Mouse (Mus musculus) small intestine, adult 2 months (tissue): ENCODE results near the gene B4galnt1.

Source experiments
- CTCF ChIP-seq: fragments of 200-500 bp; IDR thresholded peaks from 2 replicates; pipeline ENCODE4 v1.5.1; 2012; ENCODE audit warnings: low read depth, mild to moderate bottlenecking, control low read depth, inconsistent platforms, low read length, moderate library complexity, mixed read lengths; ENCODE audit not compliant: insufficient replicate concordance, insufficient read length; ENCODE audit errors: extremely low read depth
- POLR2A ChIP-seq: fragments of 200-500 bp; IDR thresholded peaks from 2 replicates; pipeline ENCODE4 v1.6.1; 2012; ENCODE audit warnings: low read depth, mild to moderate bottlenecking, control low read depth, inconsistent platforms, low read length, moderate library complexity

DNA sequence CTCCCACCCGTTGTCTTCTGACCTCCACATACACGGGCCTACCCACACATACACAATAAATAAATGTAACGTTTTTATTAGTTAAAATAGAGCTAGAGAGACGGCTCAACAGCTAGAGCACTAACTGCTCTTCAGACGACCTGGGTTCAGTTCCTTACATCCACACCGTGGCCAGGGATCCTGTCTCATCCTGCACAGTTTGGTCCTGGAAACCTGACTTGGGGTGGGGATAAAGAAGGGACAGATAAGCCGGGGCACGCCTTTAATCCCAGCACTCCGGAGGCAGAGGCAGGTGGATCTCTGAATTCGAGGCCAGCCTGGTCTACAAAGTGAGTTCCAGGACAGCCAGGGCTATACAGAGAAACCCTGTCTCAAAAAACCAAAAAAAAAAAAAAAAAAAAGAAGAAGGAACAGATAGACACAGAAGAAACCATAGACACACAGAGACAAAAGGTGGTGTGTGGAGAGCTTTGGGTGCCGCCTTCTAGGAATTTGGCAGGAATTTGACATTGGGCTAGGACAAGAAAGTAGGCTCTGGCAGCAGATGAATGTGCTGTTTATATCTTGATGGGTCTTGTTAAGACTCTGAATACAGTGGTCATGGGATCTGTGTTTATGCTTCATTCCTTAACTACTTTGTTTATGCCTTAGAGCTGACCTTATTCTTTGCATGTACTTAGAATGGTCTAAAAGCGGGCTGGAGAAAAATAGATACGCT, 48.8 kb downstream of the B4galnt1 start:
- TF ChIP-seq CTCF: no peak
- TF ChIP-seq POLR2A: no peak
